Mouse (Mus musculus): ENCODE results near the gene Xlr3b.

DNA sequence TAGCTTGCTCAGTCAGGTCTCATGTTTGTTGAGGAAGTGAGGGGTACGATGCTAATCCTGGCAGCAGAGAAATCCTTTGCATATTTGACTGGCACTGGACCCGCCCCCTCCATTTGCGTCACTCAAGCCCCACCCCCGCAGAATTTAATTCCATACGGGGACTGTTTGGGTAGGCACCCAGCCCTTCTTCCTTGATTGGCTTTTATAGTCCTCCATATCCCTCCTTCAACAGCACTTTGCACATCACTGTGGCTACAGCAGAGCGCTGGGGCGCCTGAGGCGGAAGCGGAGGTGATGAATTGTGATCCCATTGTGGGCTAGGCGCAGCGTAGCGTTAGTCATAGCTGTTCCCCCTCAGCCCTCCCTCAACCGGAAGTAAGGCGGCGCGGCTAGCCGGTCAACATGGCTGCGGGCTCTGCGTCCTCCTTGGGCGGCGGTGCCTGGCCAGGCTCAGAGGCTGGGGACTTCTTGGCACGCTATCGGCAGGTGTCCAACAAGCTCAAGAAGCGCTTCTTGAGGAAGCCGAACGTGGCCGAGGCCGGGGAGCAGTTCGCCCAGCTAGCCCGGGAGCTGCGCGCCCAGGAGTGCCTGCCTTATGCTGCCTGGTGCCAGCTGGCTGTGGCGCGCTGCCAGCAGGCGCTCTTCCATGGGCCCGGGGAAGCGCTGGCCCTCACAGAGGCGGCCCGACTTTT is 36.1 kb downstream of the Xlr3b start, which contains the start of gene F8a:
- TF ChIP-seq CTCF (IDR thresholded peaks at IDR 0.05; ENCODE audit: low read depth) (no peak), EP300 (IDR thresholded peaks at IDR 0.05; ENCODE audit: low read depth) (no peak)
